Mouse (Mus musculus) forebrain, embryonic 16.5 days (tissue): ENCODE measurements around the gene Stc2. TPM values are rescaled to one million over a fixed set of nuclear protein-coding genes. Genes with fewer than 3 reads are reported as not detected.
A peak's percentile ranks its signal among the peaks of the same experiment; 100 is the strongest.

Source experiments
- ATAC-seq: fragments of 200-750 bp; cut with Nextera tagmentation; 2 replicates; pipeline ENCODE4 v1.8.0; 2017; ENCODE audit warnings: mild to moderate bottlenecking, moderate library complexity
- H3K27ac ChIP-seq: fragments of 300-500 bp; sonication (generic); 2 replicates; pipeline ENCODE4 v1.5.1; 2014; ENCODE audit warnings: low read length, control low read depth
- H3K27me3 ChIP-seq: fragments of 300-500 bp; sonication (generic); replicated peaks from 2 replicates; pipeline ENCODE4 v1.6.1; 2014; ENCODE audit warnings: low read length; ENCODE audit not compliant: control insufficient read depth, insufficient read depth
- H3K36me3 ChIP-seq: fragments of 300-500 bp; sonication (generic); 2 replicates; pipeline ENCODE4 v1.6.1; 2014; ENCODE audit not compliant: control insufficient read depth, insufficient read depth
- H3K4me1 ChIP-seq: fragments of 300-500 bp; sonication (generic); replicated peaks from 2 replicates; pipeline ENCODE4 v1.6.1; 2014; ENCODE audit warnings: low read length; ENCODE audit not compliant: control insufficient read depth, insufficient read depth
- H3K4me2 ChIP-seq: fragments of 300-500 bp; sonication (generic); 2 replicates; pipeline ENCODE4 v1.6.1; 2014; ENCODE audit warnings: mild to moderate bottlenecking, low read length, control low read depth
- H3K4me3 ChIP-seq: fragments of 300-500 bp; sonication (generic); replicated peaks from 2 replicates; pipeline ENCODE4 v1.5.1; 2014; ENCODE audit warnings: mild to moderate bottlenecking, low read length, control low read depth
- H3K9ac ChIP-seq: fragments of 300-500 bp; sonication (generic); replicated peaks from 2 replicates; pipeline ENCODE4 v1.6.1; 2014; ENCODE audit warnings: low read depth, low read length, control low read depth
- H3K9me3 ChIP-seq: fragments of 300-500 bp; sonication (generic); 2 replicates; pipeline ENCODE4 v1.6.1; 2016; ENCODE audit warnings: low read length; ENCODE audit not compliant: control insufficient read depth
- WGBS: fragments of 180-500 bp; shearing (Covaris S2); extraction: QIAGEN DNeasy Blood & Tissue Kit; methylation state at CpG from one replicate; pipeline ENCODE4 v1.1.7; 2014; 5-methylcytosine and 5-hydroxymethylcytosine counted together
- polyA plus RNA-seq: library from polyadenylated mRNA; unstranded; fragments of >200 nt; fragmentation: Nextera tagmentation; extraction: Ambion mirVana; gene quantifications from 2 replicates; pipeline ENCODE4 v1.2.1, GENCODE M21; 2015

Stc2 gene
- polyA plus RNA-seq, 1 experiment from 2014 or later: 1.5 TPM

DNA sequence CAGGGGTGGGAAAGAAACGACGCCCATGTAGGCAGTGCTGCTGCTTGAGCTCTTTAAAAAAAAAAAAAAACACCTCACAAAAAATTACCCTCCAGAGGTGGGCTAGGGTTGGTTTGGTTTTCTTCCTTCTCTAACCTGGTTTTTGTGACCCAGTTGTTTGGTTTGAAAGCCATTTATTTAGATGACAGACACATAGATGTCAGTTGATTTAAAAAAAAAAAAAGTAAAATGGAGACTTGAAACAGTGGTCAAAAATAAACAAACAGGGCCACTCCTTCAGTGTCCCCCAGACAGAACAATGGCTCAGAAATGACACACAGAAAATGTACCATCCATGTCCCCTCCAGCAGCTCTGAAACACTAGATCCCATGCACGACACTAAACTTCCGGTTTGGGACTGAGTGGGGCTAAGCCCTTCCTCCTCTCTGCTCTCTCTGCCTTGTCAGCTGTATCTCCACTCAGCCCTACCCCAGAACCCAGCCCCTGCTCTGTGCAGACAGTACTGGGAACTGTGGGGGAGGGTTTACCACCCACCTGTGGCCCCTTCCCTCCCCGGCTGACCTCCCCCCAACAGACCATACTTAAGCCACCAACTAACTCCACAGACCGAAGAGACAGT is 10.5 kb downstream of the Stc2 start:
- H3K4me3 ChIP-seq: no peak overlapping the region
- no peak for ATAC-seq
- no peaks in the 10 kb centered on the region for H3K4me1 ChIP-seq
- no peaks in the 10 kb centered on the region for H3K36me3 ChIP-seq
- no peaks in the 10 kb centered on the region for H3K9me3 ChIP-seq
- no peak overlapping the region for H3K27ac ChIP-seq
- H3K27me3 ChIP-seq: no peaks in the 10 kb centered on the region
- WGBS: 83% methylated on average over 6 of the region's 6 CpGs
- no peak overlapping the region for H3K9ac ChIP-seq
- H3K4me2 ChIP-seq: no peak overlapping the region

DNA sequence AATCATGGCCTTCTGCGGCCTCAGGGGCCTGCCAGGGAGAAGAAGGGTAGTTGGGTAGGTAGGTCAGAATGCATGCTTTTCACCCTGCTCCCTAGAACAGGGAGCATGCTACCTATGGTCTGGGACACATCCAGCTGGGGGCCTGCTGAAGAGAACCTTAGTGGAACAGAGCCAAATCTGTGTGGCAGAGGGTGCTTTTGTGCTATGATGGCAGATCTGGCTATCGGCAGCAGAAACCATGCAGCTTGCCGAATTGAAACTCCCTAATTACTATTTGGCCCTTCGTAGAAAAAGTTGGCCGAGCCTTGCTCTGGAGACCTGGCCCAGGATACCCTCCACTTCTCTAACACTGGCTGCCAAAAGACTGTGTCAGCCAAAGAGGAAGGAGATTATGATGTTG is 11.4 kb downstream of the Stc2 start:
- Histone ChIP-seq H3K9me3 (no peaks in the 10 kb centered on the region), H3K9ac (no peak overlapping the region), H3K4me3 (no peak overlapping the region), H3K36me3 (no peaks in the 10 kb centered on the region), H3K4me2 (no peak overlapping the region), H3K27me3 (no peaks in the 10 kb centered on the region), H3K4me1 (no peaks in the 10 kb centered on the region), H3K27ac (no peak overlapping the region)
- ATAC-seq: 0 out of 2 replicates have a peak, but pooled peaks have one; percentile 20
- WGBS: 55% methylated on average over 5 of the region's 5 CpGs

DNA sequence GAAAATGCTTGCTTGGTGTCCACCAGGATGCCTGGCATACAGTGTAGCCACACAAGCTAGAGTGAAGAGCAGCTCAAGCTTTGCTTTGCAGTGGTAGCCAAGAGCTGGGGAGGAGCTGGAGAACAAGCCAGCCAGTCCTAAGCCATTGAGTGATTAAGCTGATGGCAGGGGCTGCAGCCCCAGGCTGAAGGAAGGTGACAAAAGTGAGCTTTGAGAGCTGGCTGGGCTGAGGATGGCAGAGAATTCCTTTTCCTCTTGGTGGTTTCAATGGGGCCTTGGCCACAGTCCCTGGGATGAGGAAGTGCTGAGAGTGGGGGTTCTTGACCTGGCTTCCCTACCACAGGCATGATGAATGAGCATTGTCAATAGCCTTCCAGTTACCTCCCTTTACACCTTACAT is 13.0 kb downstream of the Stc2 start:
- Histone ChIP-seq H3K4me3 (no peak overlapping the region), H3K27ac (no peak overlapping the region), H3K9me3 (no peaks in the 10 kb centered on the region), H3K4me1 (no peaks in the 10 kb centered on the region), H3K9ac (no peak overlapping the region), H3K36me3 (no peaks in the 10 kb centered on the region), H3K4me2 (no peak overlapping the region), H3K27me3 (no peaks in the 10 kb centered on the region)
- ATAC-seq: no peak

DNA sequence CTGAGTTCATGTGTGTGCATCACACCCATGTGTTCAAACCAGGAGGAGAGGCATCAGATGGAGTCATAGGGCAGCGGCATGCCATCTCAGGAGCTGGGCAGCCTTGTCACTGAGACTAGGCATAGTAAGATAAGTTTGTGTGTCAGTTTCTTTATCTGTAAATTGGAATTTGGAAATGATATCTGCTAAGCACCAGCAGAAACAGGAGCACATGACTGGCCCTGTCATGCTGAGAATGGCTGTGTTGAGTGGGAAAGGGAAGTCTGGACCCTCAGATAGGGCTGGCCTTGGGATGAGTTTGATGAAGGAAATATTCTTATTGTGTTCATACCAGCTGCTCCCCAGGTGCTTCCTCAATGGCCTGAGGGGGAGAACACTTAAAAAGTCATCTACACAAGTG is 14.1 kb downstream of the Stc2 start:
- Histone ChIP-seq H3K9me3 (no peaks in the 10 kb centered on the region), H3K4me1 (no peaks in the 10 kb centered on the region), H3K4me2 (no peak overlapping the region), H3K27ac (no peak overlapping the region), H3K36me3 (no peaks in the 10 kb centered on the region), H3K27me3 (no peaks in the 10 kb centered on the region), H3K9ac (no peak overlapping the region), H3K4me3 (no peak overlapping the region)
- ATAC-seq: no peak
- 97% methylated on average over 1 of the region's 1 CpGs for WGBS

DNA sequence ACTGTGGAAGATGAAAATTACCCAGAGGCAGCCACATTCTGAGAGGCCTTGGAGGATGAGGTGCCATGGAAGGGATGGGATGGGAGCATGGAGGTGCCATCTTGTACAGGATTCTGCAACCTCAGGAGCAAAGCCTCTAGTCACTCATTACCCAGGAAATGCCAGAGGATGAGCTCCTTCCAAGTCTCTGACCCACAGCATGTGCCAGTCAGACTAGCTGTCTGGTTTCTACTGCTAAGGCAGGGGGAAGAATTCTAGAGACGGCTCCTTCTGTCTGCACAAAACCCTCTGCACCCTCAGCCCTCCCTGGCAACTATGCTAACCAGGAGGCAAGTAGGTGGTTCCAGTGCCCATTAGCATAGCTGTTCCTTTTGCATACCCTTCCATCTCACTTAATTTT is 15.4 kb downstream of the Stc2 start:
- Histone ChIP-seq H3K4me2 (no peak overlapping the region), H3K9ac (no peak overlapping the region), H3K4me3 (no peak overlapping the region), H3K27ac (no peak overlapping the region), H3K4me1 (no peaks in the 10 kb centered on the region), H3K36me3 (no peaks in the 10 kb centered on the region), H3K9me3 (no peaks in the 10 kb centered on the region), H3K27me3 (no peaks in the 10 kb centered on the region)
- no peak for ATAC-seq
- 65% methylated on average over 1 of the region's 1 CpGs for WGBS

Other genes starting within 250 kb of the Stc2 start
- not detected in 2 replicates for gene Gm17332, start 187.6 kb downstream of the Stc2 start, polyA plus RNA-seq